Mouse (Mus musculus) ES-CJ7 (cell line): ENCODE results near the gene Rtp3.

Experiments used
- DNase-seq: peaks from one replicate; pipeline ENCODE4 v3.0.0; 2011; ENCODE audit warnings: low read depth, low spot score

Rtp3 gene

GRCm38 (mm10) chr9:110945343-110945742 lies 45.0 kb downstream of the Rtp3 start:
- peak; percentile 57 for DNase-seq

- peak; percentile 80 for DNase-seq
Measured at GRCm38 (mm10) chr9:110944265-110944664, 46.1 kb downstream of the Rtp3 start.

DNA sequence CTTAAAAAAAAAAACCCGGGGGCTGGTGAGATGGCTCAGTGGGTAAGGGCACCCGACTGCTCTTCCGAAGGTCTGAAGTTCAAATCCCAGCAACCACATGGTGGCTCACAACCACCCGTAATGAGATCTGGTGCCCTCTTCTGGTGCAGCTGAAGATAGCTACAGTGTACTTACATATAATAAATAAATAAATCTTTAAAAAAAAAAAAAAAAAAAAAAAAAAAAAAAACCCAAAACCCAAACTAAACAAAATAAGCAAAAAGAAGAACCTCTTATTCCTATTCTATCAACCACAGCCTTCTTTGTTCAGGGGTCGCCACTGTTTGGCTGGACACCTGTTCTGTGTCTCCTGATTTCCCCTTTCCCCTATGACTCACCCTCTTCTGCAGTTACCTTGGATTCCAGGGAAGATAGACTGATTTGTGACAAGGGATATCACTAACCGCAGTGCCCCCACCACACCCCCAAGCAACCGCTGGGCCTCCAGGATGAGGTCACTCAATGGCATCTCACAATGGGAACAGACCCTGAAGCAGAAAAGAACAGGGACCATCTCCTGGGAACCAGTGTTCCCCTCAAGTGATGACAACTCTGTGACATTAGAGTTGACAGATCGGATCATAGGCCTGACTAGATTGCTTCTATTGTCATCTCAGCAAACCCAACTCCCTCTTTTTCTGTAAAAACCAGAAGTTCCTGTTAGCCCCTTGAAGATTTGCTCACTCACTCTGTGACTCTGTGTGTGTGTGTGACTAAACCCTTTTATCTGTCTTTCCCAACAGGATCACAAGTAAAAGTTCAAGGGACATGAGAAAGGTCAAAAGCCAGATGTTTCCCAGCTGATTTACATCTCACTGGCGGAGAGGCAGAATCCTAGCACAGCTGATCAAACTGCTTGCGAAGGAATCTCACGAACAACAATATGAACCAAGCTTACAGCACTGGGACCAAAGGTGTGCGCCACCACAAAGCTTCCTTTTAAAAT lies 52.6 kb downstream of the Rtp3 start:
- no peak for DNase-seq

DNA sequence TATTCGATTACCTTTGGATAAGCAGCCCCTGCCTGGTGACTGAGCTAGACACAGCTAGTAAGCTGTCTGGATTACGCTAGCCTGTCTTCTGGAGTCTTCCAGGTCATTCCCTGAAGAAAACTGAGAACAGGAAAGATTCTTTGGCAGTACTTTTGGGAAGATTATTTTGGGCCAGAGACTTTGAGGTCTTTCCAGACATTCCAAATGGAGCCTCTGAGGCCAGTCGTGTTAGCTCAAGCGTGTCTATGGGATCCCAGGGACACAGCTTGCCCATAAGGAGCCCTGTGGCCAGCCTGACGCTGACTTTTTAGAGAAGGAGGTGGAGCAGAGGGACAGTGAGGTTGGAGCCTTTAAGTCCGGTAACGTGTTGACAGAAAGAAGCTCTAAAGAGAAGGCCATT lies 54.4 kb downstream of the Rtp3 start:
- no peak for DNase-seq
